Mouse (Mus musculus): ENCODE results near the gene Nup153. TPM values are rescaled to one million over a fixed set of nuclear protein-coding genes. Genes with fewer than 3 reads are reported as not detected.

Gene Nup153
- polyA plus RNA-seq, 1 experiment from 2014 or later: 7.0 TPM

DNA sequence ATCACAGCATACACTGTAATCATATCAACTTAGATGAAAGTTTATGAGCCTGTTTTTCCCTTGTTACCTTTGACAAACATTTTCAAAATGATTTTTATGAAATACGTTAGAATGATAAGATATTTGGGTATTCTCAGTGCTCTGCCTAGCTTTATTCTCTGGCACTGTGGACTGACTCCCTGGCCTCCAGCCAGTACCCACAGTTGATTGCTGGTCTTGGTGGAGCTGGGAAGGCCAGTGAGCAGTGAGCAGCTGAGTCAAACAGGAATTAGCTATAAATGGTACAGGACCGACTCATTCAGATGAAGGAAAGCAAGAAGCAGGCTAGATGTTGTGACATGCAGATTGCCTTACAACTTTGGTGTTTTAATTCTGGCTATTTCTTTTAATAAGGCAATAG, 53.1 kb downstream of the Nup153 start:
- DNase-seq (ENCODE audit: low spot score) (no peak), ATAC-seq (ENCODE audit: low FRiP score, low TSS enrichment) (no peak)
- Histone ChIP-seq H3K36me3 (ENCODE audit: control insufficient read depth, insufficient read depth, low read length) (peaks cover 6% of the 10 kb centered on the region), H3K9ac (ENCODE audit: low read length) (no peak overlapping the region), H3K4me2 (replicated peaks; ENCODE audit: low read depth) (no peak overlapping the region), H3K27me3 (ENCODE audit: control insufficient read depth, insufficient read depth, low read length) (no peaks in the 10 kb centered on the region), H3K27ac (replicated peaks) (no peak overlapping the region), H3K9me3 (ENCODE audit: control insufficient read depth, low read length) (no peaks in the 10 kb centered on the region), H3K4me3 (ENCODE audit: low read depth, low read length) (no peak overlapping the region), H3K4me1 (replicated peaks; ENCODE audit: control insufficient read depth, insufficient read depth) (no peaks in the 10 kb centered on the region)
- TF ChIP-seq EP300 (optimal IDR thresholded peaks at IDR 0.05) (no peak), CTCF (IDR thresholded peaks at IDR 0.05; ENCODE audit: low read depth) (no peak)
- 76% methylated on average over 2 of the region's 2 CpGs for WGBS

- 0 out of 2 replicates have a peak, but pooled peaks cover 3% of the 10 kb centered on the region for H3K36me3 ChIP-seq (ENCODE audit: control insufficient read depth, insufficient read depth, low read length)
- H3K4me2 ChIP-seq (replicated peaks; ENCODE audit: low read depth): peak overlapping the region; percentile 86
- H3K4me3 ChIP-seq (ENCODE audit: low read depth, low read length): peak overlapping the region; percentile 96
- ATAC-seq (ENCODE audit: low FRiP score, low TSS enrichment): no peak
- TF ChIP-seq CTCF (IDR thresholded peaks at IDR 0.05; ENCODE audit: low read depth) (no peak), EP300 (optimal IDR thresholded peaks at IDR 0.05) (no peak)
- H3K27me3 ChIP-seq (ENCODE audit: control insufficient read depth, insufficient read depth, low read length): no peaks in the 10 kb centered on the region
- 55% methylated on average over 9 of the region's 9 CpGs for WGBS
- H3K9ac ChIP-seq (ENCODE audit: low read length): peak overlapping the region; percentile 91; the same call in 1 of the 2 replicates
- no peaks in the 10 kb centered on the region for H3K4me1 ChIP-seq (replicated peaks; ENCODE audit: control insufficient read depth, insufficient read depth)
- no peak for DNase-seq (ENCODE audit: low spot score)
- H3K9me3 ChIP-seq (ENCODE audit: control insufficient read depth, low read length): no peaks in the 10 kb centered on the region
- no peak overlapping the region for H3K27ac ChIP-seq (replicated peaks)
Measured at GRCm38 (mm10) chr13:46670514-46670913, 57.2 kb downstream of the Nup153 start.

GRCm38 (mm10) chr13:46669620-46670271, 58.0 kb downstream of the Nup153 start:
- DNase-seq (ENCODE audit: low spot score) (peak; percentile 49), ATAC-seq (ENCODE audit: low FRiP score, low TSS enrichment) (peak; percentile 65)
- peak overlapping the region; percentile 85 for H3K27ac ChIP-seq (replicated peaks)
- no peaks in the 10 kb centered on the region for H3K4me1 ChIP-seq (replicated peaks; ENCODE audit: control insufficient read depth, insufficient read depth)
- peak overlapping the region; percentile 96 for H3K4me3 ChIP-seq (ENCODE audit: low read depth, low read length)
- 0 out of 2 replicates have a peak, but pooled peaks cover 3% of the 10 kb centered on the region for H3K36me3 ChIP-seq (ENCODE audit: control insufficient read depth, insufficient read depth, low read length)
- TF ChIP-seq CTCF (IDR thresholded peaks at IDR 0.05; ENCODE audit: low read depth) (peak; percentile 43), EP300 (optimal IDR thresholded peaks at IDR 0.05) (no peak)
- H3K4me2 ChIP-seq (replicated peaks; ENCODE audit: low read depth): peak overlapping the region; percentile 86
- no peaks in the 10 kb centered on the region for H3K27me3 ChIP-seq (ENCODE audit: control insufficient read depth, insufficient read depth, low read length)
- H3K9me3 ChIP-seq (ENCODE audit: control insufficient read depth, low read length): no peaks in the 10 kb centered on the region
- whole genome bisulfite sequencing: 0% methylated on average over 30 of the region's 96 CpGs
- H3K9ac ChIP-seq (ENCODE audit: low read length): peak overlapping the region; percentile 91

DNA sequence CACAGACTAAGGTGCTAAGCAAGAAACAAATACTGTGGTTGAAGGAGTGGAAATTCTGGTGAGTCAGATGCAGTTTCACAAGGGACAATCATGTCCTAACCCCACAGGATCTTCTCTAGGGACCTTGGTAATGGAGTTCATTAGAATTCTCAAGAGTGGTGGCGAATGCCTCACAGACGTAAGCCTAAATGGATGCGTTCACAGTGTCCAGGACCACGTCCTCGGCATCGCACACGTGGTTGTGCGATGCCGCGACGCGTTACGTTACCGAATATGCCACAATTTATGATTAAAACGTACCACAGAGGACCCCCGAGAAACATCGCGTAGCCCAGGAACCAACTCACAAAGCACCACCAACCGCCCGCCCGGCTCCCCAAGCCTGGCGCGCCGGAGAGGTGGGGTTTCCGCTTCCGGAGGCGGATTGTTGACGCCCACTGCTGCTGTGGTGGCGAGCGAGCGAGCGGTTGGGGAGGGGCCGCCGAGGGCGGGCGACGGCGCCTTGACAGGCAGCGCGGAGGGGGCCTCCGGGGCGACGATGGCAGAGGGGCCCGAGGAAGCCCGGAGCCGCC, 58.6 kb downstream of the Nup153 start, which contains the start of gene Fam8a1:
Fam8a1 (plus strand) TSS at position 475 of the 572 bp plus-strand sequence.
- no peaks in the 10 kb centered on the region for H3K4me1 ChIP-seq (replicated peaks; ENCODE audit: control insufficient read depth, insufficient read depth)
- H3K4me3 ChIP-seq (ENCODE audit: low read depth, low read length): peak within 1 kb of the TSS; percentile 96
- H3K9me3 ChIP-seq (ENCODE audit: control insufficient read depth, low read length): no peaks in the 10 kb centered on the region
- ATAC-seq (ENCODE audit: low FRiP score, low TSS enrichment) (peak; percentile 96), DNase-seq (ENCODE audit: low spot score) (peak; percentile 94)
- peak within 1 kb of the TSS; percentile 86 for H3K4me2 ChIP-seq (replicated peaks; ENCODE audit: low read depth)
- TF ChIP-seq EP300 (optimal IDR thresholded peaks at IDR 0.05) (no peak), CTCF (IDR thresholded peaks at IDR 0.05; ENCODE audit: low read depth) (peak; percentile 1; the same call in 1 of the 2 replicates)
- H3K27me3 ChIP-seq (ENCODE audit: control insufficient read depth, insufficient read depth, low read length): no peaks in the 10 kb centered on the region
- 0 out of 2 replicates have a peak, but pooled peaks cover 3% of the 10 kb centered on the region for H3K36me3 ChIP-seq (ENCODE audit: control insufficient read depth, insufficient read depth, low read length)
- H3K27ac ChIP-seq (replicated peaks): peak within 1 kb of the TSS; percentile 85
- H3K9ac ChIP-seq (ENCODE audit: low read length): peak within 1 kb of the TSS; percentile 91
- WGBS: 1% methylated on average over 45 of the region's 46 CpGs

DNA sequence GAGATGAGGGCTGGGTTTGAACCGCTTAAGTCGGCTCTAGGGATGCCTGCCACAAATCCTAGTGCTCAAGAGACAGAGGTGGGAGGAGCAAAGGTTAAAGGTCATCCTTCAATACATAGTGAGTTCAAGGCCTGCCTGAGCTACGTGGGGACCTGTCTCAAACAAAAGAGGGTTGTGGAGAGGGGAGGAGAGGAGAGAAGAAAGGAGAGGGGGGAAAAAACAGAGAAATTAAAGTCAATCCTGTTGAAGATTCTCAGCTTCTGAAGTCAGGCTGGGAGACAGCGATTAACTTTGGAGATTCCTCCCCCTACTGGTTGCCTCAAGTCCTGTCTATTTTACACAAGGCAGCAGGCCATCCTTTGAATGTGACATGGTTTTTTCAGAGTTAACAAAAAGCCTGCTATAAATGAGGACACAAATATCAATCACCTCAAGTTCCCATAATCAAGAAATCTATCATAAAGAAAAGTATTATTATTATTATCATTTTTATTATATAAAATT, 64.2 kb downstream of the Nup153 start:
- TF ChIP-seq EP300 (optimal IDR thresholded peaks at IDR 0.05) (no peak), CTCF (IDR thresholded peaks at IDR 0.05; ENCODE audit: low read depth) (peak; percentile 79)
- DNase-seq (ENCODE audit: low spot score) (no peak), ATAC-seq (ENCODE audit: low FRiP score, low TSS enrichment) (no peak)
- Histone ChIP-seq H3K4me3 (ENCODE audit: low read depth, low read length) (no peak overlapping the region), H3K36me3 (ENCODE audit: control insufficient read depth, insufficient read depth, low read length) (no peaks in the 10 kb centered on the region), H3K4me2 (replicated peaks; ENCODE audit: low read depth) (no peak overlapping the region), H3K9me3 (ENCODE audit: control insufficient read depth, low read length) (no peaks in the 10 kb centered on the region), H3K27ac (replicated peaks) (no peak overlapping the region), H3K9ac (ENCODE audit: low read length) (no peak overlapping the region), H3K27me3 (ENCODE audit: control insufficient read depth, insufficient read depth, low read length) (no peaks in the 10 kb centered on the region), H3K4me1 (replicated peaks; ENCODE audit: control insufficient read depth, insufficient read depth) (no peaks in the 10 kb centered on the region)
- 38% methylated on average over 4 of the region's 4 CpGs for WGBS

DNA sequence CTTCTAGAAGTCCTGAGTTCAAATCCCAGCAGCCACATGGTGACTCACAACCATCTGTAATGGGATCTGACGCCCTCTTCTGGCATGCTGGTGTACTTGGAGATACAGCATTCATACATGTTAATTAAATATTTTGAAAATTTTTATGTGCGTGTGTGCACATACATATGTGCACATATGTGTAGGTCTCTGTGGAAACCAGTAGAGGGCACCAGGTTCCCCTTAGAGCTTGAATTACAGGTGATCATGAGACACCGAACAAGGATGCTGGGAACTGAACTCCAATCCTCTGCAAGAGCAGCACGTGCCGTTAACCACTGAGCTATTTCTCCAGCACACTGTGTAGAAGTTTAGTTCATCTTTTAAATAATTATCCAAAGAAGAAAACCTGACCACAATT, 68.5 kb downstream of the Nup153 start:
- no peaks in the 10 kb centered on the region for H3K4me1 ChIP-seq (replicated peaks; ENCODE audit: control insufficient read depth, insufficient read depth)
- H3K4me3 ChIP-seq (ENCODE audit: low read depth, low read length): no peak overlapping the region
- ATAC-seq (ENCODE audit: low FRiP score, low TSS enrichment): no peak
- H3K36me3 ChIP-seq (ENCODE audit: control insufficient read depth, insufficient read depth, low read length): no peaks in the 10 kb centered on the region
- no peak for DNase-seq (ENCODE audit: low spot score)
- no peak overlapping the region for H3K4me2 ChIP-seq (replicated peaks; ENCODE audit: low read depth)
- H3K27me3 ChIP-seq (ENCODE audit: control insufficient read depth, insufficient read depth, low read length): no peaks in the 10 kb centered on the region
- 86% methylated on average over 5 of the region's 5 CpGs for WGBS
- no peak for TF ChIP-seq EP300 (optimal IDR thresholded peaks at IDR 0.05)
- TF ChIP-seq CTCF (IDR thresholded peaks at IDR 0.05; ENCODE audit: low read depth): peak; percentile 21
- H3K9me3 ChIP-seq (ENCODE audit: control insufficient read depth, low read length): no peaks in the 10 kb centered on the region
- no peak overlapping the region for H3K9ac ChIP-seq (ENCODE audit: low read length)
- no peak overlapping the region for H3K27ac ChIP-seq (replicated peaks)
